Mouse (Mus musculus) ZHBTc4 (cell line): ENCODE results near the gene Rhov.

Experiments
- DNase-seq: peaks from one replicate; pipeline ENCODE4 v3.0.0-alpha.2; 2011; ENCODE audit warnings: low read depth, low spot score

Gene Rhov

GRCm38 (mm10) chr2:119292281-119292680, 21.2 kb upstream of the Rhov start:
- DNase-seq: no peak

GRCm38 (mm10) chr2:119289014-119289416, 17.9 kb upstream of the Rhov start:
- no peak for DNase-seq

GRCm38 (mm10) chr2:119288270-119288882, 17.3 kb upstream of the Rhov start, which contains the start of gene Vps18:
Vps18 (plus strand) TSS chr2:119288740.
- DNase-seq: peak; percentile 99

GRCm38 (mm10) chr2:119287372-119287771, 16.3 kb upstream of the Rhov start:
- no peak for DNase-seq

GRCm38 (mm10) chr2:119281899-119282565, 11.0 kb upstream of the Rhov start:
- no peak for DNase-seq

- DNase-seq: peak; percentile 67
These were observed 6.7 kb upstream of the Rhov start for GRCm38 (mm10) chr2:119277810-119278209.

- peak; percentile 86 for DNase-seq
These were observed 5.9 kb upstream of the Rhov start for GRCm38 (mm10) chr2:119276926-119277325.

- DNase-seq: no peak
These were observed 3.1 kb upstream of the Rhov start for GRCm38 (mm10) chr2:119274126-119274525.

GRCm38 (mm10) chr2:119270286-119270642, 808 bp downstream of the Rhov start:
- no peak for DNase-seq

- DNase-seq: no peak
These were observed 7.3 kb downstream of the Rhov start for GRCm38 (mm10) chr2:119263813-119264212.

- DNase-seq: no peak
These were observed 8.1 kb downstream of the Rhov start for GRCm38 (mm10) chr2:119262978-119263377.

GRCm38 (mm10) chr2:119261326-119261725, 9.7 kb downstream of the Rhov start:
- DNase-seq: no peak

- DNase-seq: no peak
These were observed 10.6 kb downstream of the Rhov start for GRCm38 (mm10) chr2:119260518-119260917.

- peak; percentile 73 for DNase-seq
These were observed 16.1 kb downstream of the Rhov start for GRCm38 (mm10) chr2:119254976-119255375.

GRCm38 (mm10) chr2:119250826-119251478, 20.1 kb downstream of the Rhov start:
- DNase-seq: peak; percentile 94

- DNase-seq: no peak
These were observed 20.7 kb downstream of the Rhov start for GRCm38 (mm10) chr2:119250377-119250776.

GRCm38 (mm10) chr2:119249592-119250061, 21.4 kb downstream of the Rhov start:
- DNase-seq: no peak

- DNase-seq: no peak
These were observed 23.2 kb downstream of the Rhov start for GRCm38 (mm10) chr2:119247904-119248303.

- no peak for DNase-seq
These were observed 25.8 kb downstream of the Rhov start for GRCm38 (mm10) chr2:119245246-119245645.

GRCm38 (mm10) chr2:119242548-119242947, 28.5 kb downstream of the Rhov start:
- no peak for DNase-seq

GRCm38 (mm10) chr2:119240819-119241186, 30.3 kb downstream of the Rhov start:
- DNase-seq: no peak

GRCm38 (mm10) chr2:119240075-119240818, 30.8 kb downstream of the Rhov start:
- peak; percentile 66 for DNase-seq
